Mouse (Mus musculus) CH12.LX (cell line): ENCODE measurements at regions not wholly inside any gene's neighbourhood (a gene's known extent, or its start where the extent isn't known, plus 50 kb on each side); places are given as distances from the start of the nearest gene placed in this dataset.

Experiments
- DNase-seq: peaks from one replicate; pipeline ENCODE4 v3.0.0-alpha.2; 2013; ENCODE audit errors: extremely low read depth
- H3K27ac ChIP-seq: 2 replicates; pipeline ENCODE4 v1.5.1; 2012; ENCODE audit warnings: low read depth, mild to moderate bottlenecking, control low read depth, moderate library complexity; ENCODE audit not compliant: insufficient read depth
- H3K27me3 ChIP-seq: replicated peaks from 2 replicates; pipeline ENCODE3; 2012; ENCODE audit warnings: inconsistent platforms
- H3K36me3 ChIP-seq, 2 experiments: replicated peaks in 1 of 2; 2 replicates each; pipeline versions ENCODE3 to v1.6.1; 2012; ENCODE audit warnings: inconsistent platforms in 1 of 2, low read length in 1 of 2, mild to moderate bottlenecking in 1 of 2, mixed read lengths in 1 of 2, moderate library complexity in 1 of 2; ENCODE audit not compliant: control insufficient read depth in 1 of 2, insufficient read depth in 1 of 2
- H3K4me1 ChIP-seq, 2 experiments: 2 replicates each; pipeline ENCODE4 v1.6.1; 2012; ENCODE audit warnings: inconsistent platforms in 1 of 2, moderate library complexity in 1 of 2; ENCODE audit not compliant: insufficient read depth in 2 of 2, control insufficient read depth in 1 of 2
- H3K4me2 ChIP-seq: 2 replicates; pipeline ENCODE4 v1.6.1; 2012; ENCODE audit warnings: low read depth, mild to moderate bottlenecking, control low read depth; ENCODE audit not compliant: poor library complexity, insufficient read depth, severe bottlenecking
- H3K4me3 ChIP-seq, 3 experiments: fragments of 150-350 bp in 1 of 3; sonication (generic) in 1 of 3; replicated peaks in 1 of 3; 2 replicates each; pipeline versions ENCODE3 to v1.5.1; 2011 to 2012; ENCODE audit warnings: low read depth in 2 of 3, low read length in 2 of 3, mild to moderate bottlenecking in 2 of 3, moderate library complexity in 2 of 3, control low read depth in 1 of 3, improper control_type of control experiment in 1 of 3, inconsistent platforms in 1 of 3, mixed read lengths in 1 of 3; ENCODE audit not compliant: poor library complexity in 1 of 3
- H3K79me2 ChIP-seq: replicated peaks from 2 replicates; pipeline ENCODE4 v1.6.1; 2012; ENCODE audit warnings: mild to moderate bottlenecking, moderate library complexity; ENCODE audit not compliant: control insufficient read depth, poor library complexity, insufficient read depth, severe bottlenecking; ENCODE audit errors: extremely low read depth
- H3K9ac ChIP-seq: 2 replicates; pipeline ENCODE4 v1.6.1; 2012; ENCODE audit warnings: low read depth, mild to moderate bottlenecking, control low read depth, moderate library complexity; ENCODE audit not compliant: insufficient read depth
- H3K9me3 ChIP-seq: replicated peaks from 2 replicates; pipeline ENCODE3; 2012; ENCODE audit warnings: low read length, inconsistent platforms, mixed read lengths
- E2F4 ChIP-seq: IDR thresholded peaks from 2 replicates; pipeline ENCODE4 v1.6.1; 2011; ENCODE audit warnings: low read depth, low read length, improper control_type of control experiment; ENCODE audit not compliant: insufficient replicate concordance
- ELF1 ChIP-seq: IDR thresholded peaks from 2 replicates; pipeline ENCODE4 v1.6.1; 2014; ENCODE audit warnings: low read depth, mild to moderate bottlenecking, inconsistent platforms, low read length, improper control_type of control experiment
- MAFK ChIP-seq: IDR thresholded peaks from 2 replicates; pipeline ENCODE4 v1.6.1; 2011; ENCODE audit warnings: low read length, improper control_type of control experiment; ENCODE audit not compliant: insufficient replicate concordance
- MAX ChIP-seq: IDR thresholded peaks from 2 replicates; pipeline ENCODE4 v1.6.1; 2011; ENCODE audit warnings: low read length, improper control_type of control experiment
- POLR2AphosphoS2 ChIP-seq: IDR thresholded peaks from 2 replicates; pipeline ENCODE4 v1.6.1; 2011; ENCODE audit warnings: low read depth, low read length, improper control_type of control experiment
- RCOR1 ChIP-seq: conservative IDR thresholded peaks from 2 replicates; pipeline ENCODE4 v1.6.1; 2012; ENCODE audit warnings: low read depth, mild to moderate bottlenecking, inconsistent platforms, low read length, improper control_type of control experiment
- SIN3A ChIP-seq: IDR thresholded peaks from 2 replicates; pipeline ENCODE4 v1.6.1; 2012; ENCODE audit warnings: low read length, improper control_type of control experiment, inconsistent platforms
- TCF12 ChIP-seq: IDR thresholded peaks from 2 replicates; pipeline ENCODE4 v1.6.1; 2014; ENCODE audit warnings: low read depth, mild to moderate bottlenecking, inconsistent platforms, low read length, improper control_type of control experiment
- ZC3H11A ChIP-seq: IDR thresholded peaks from 2 replicates; pipeline ENCODE4 v1.6.1; 2012; ENCODE audit warnings: low read depth, mild to moderate bottlenecking, inconsistent platforms, low read length, improper control_type of control experiment
- dilution Hi-C: fragments of 300-500 bp; cut with MboI; formaldehyde crosslinking; loops from 2 replicates; pipeline ENCODE4 v1.14.3; 2020; ENCODE audit warnings: low sequenced_read_pairs; ENCODE audit not compliant: extremely low pct_unique_long_range_greater_than_20kb, extremely low pct_ligation_motif_present
- in situ Hi-C: fragments of 300-500 bp; cut with MboI; formaldehyde crosslinking; loops from 3 replicates; pipeline ENCODE4 v1.14.3; 2019; ENCODE audit warnings: low sequenced_read_pairs, low pct_ligation_motif_present, low pct_unique_long_range_greater_than_20kb, mixed read lengths

DNA sequence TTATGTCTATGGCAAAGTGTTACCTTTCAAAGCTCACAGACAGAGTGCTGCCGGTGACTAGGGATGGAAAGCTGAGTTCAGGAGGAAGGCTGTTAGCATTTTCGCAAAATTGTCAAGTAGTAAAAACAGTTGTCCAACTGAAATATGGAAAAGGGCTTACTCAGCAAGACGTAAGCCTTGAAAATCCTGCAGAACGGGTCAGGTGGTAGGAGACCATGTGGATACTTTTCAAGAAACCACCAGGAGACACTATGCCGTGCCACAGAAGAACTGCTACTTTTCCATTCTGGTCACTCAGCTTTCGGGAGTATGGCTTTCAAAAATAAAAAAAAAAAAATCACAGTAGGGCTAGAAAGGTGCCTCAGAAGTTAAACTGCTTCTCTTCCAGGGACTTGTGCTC, 199.1 kb upstream of the Pou3f3 start:
- H3K79me2 ChIP-seq = no peaks in the 10 kb centered on the region
- H3K4me3 ChIP-seq = no peak overlapping the region
- no peaks in the 10 kb centered on the region for H3K4me1 ChIP-seq
- dilution Hi-C loops (no loop called here), in situ Hi-C loops (no loop called here)
- no peak overlapping the region for H3K4me2 ChIP-seq
- H3K27me3 ChIP-seq = no peaks in the 10 kb centered on the region
- no peak for TF ChIP-seq SIN3A
- TF ChIP-seq MAFK = no peak
- DNase-seq = no peak
- H3K9me3 ChIP-seq = peaks cover 59% of the 10 kb centered on the region
- H3K36me3 ChIP-seq = no peaks in the 10 kb centered on the region
- no peak overlapping the region for H3K27ac ChIP-seq
- no peak overlapping the region for H3K9ac ChIP-seq

DNA sequence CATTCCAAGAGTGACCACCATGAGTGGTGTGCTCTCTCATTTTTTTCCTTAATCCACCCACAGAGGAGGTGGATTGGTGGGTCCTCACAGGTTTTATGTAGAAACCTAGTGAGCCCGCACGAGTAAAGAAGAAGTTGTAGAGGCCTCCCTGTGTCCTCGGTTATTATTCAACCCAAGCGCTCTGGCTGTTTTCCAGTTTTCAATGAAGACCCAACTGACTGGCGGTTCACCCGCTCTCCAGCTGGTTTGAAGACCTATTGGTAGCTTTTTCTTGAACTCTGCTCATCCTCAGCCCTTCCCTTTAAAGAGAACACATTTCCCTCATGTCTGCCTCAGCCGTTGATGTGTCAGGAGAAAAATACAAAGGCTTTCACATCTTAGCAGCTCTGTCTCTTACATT, 196.7 kb upstream of the Pou3f3 start:
- Histone ChIP-seq H3K4me2 (no peak overlapping the region), H3K4me1 (no peaks in the 10 kb centered on the region), H3K4me3 (no peak overlapping the region), H3K36me3 (no peaks in the 10 kb centered on the region), H3K27me3 (no peaks in the 10 kb centered on the region), H3K27ac (no peak overlapping the region), H3K9me3 (peaks cover 56% of the 10 kb centered on the region)
- dilution Hi-C loops (no loop called here), in situ Hi-C loops (no loop called here)
- DNase-seq = no peak
- TF ChIP-seq TCF12 (no peak), ZC3H11A (no peak), RCOR1 (no peak), MAFK (no peak), POLR2AphosphoS2 (no peak), E2F4 (no peak)
- TF ChIP-seq, all 38 proteins: peak for 0
- H3K79me2 ChIP-seq = no peaks in the 10 kb centered on the region
- no peak overlapping the region for H3K9ac ChIP-seq

DNA sequence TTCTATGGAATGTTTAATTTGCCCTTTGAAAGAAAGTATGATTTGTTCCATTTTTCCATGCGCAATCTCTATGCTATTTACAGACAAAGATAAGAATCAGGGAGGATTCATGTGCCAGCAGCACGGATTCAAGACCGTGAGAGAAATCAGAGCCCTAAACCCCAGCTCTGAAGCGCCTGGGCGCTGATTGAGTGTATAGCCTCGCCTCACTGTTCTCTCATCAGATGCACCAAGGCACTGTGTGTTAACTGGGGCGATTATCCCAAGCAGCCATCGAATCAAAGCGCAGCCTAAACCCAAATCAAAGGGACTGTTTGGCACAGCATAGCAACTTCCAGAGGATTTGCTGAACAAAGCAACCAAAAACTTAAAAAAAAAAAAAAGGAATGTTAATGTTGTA, 191.1 kb upstream of the Pou3f3 start:
- Histone ChIP-seq H3K36me3 (no peaks in the 10 kb centered on the region), H3K4me3 (no peak overlapping the region), H3K9me3 (peaks cover 60% of the 10 kb centered on the region), H3K27me3 (no peaks in the 10 kb centered on the region), H3K4me1 (no peaks in the 10 kb centered on the region), H3K9ac (no peak overlapping the region), H3K4me2 (no peak overlapping the region), H3K27ac (no peak overlapping the region), H3K79me2 (no peaks in the 10 kb centered on the region)
- TF ChIP-seq MAX (no peak), ELF1 (no peak)
- no peak for DNase-seq
- dilution Hi-C loops = no loop called here
- in situ Hi-C loops = no loop called here
